Mouse (Mus musculus) heart, embryonic 15.5 days (tissue): ENCODE data around the gene Adamts16. TPM values are rescaled to one million over a fixed set of nuclear protein-coding genes. Genes with fewer than 3 reads are reported as not detected.

Source experiments
- ATAC-seq: fragments of 200-750 bp; cut with Nextera tagmentation; replicated peaks from 2 replicates; pipeline ENCODE4 v1.8.0; 2017; ENCODE audit warnings: low read depth, moderate TSS enrichment; ENCODE audit not compliant: insufficient number of reproducible peaks, insufficient read depth, low FRiP score
- H3K27ac ChIP-seq: fragments of 300-500 bp; sonication (generic); 2 replicates; pipeline ENCODE4 v1.5.1; 2015; ENCODE audit warnings: mild to moderate bottlenecking, inconsistent platforms
- H3K27me3 ChIP-seq: fragments of 300-500 bp; sonication (generic); 2 replicates; pipeline ENCODE4 v1.6.1; 2015; ENCODE audit warnings: inconsistent platforms
- H3K36me3 ChIP-seq: fragments of 300-500 bp; sonication (generic); 2 replicates; pipeline ENCODE4 v1.6.1; 2015; ENCODE audit warnings: mild to moderate bottlenecking, inconsistent platforms
- H3K4me1 ChIP-seq: fragments of 300-500 bp; sonication (generic); replicated peaks from 2 replicates; pipeline ENCODE4 v1.6.1; 2015; ENCODE audit warnings: inconsistent platforms
- H3K4me2 ChIP-seq: fragments of 300-500 bp; sonication (generic); 2 replicates; pipeline ENCODE4 v1.6.1; 2015; ENCODE audit warnings: inconsistent platforms, mild to moderate bottlenecking, moderate library complexity
- H3K4me3 ChIP-seq: fragments of 300-500 bp; sonication (generic); 2 replicates; pipeline ENCODE4 v1.5.1; 2015; ENCODE audit warnings: mild to moderate bottlenecking, inconsistent platforms
- H3K9ac ChIP-seq: fragments of 300-500 bp; sonication (generic); 2 replicates; pipeline ENCODE4 v1.6.1; 2015; ENCODE audit warnings: mild to moderate bottlenecking, inconsistent platforms
- H3K9me3 ChIP-seq: fragments of 300-500 bp; sonication (generic); replicated peaks from 2 replicates; pipeline ENCODE4 v1.6.1; 2016; ENCODE audit warnings: inconsistent platforms
- WGBS: fragments of 180-500 bp; shearing (Covaris S2); methylation state at CpG from one replicate; pipeline ENCODE4 v1.1.7; 2015; ENCODE audit warnings: mixed read lengths; 5-methylcytosine and 5-hydroxymethylcytosine counted together
- polyA plus RNA-seq: library from polyadenylated mRNA; unstranded; fragments of >200 nt; fragmentation: Nextera tagmentation; extraction: Ambion mirVana; gene quantifications from 2 replicates; pipeline ENCODE4 v1.2.1, GENCODE M21; 2015

Gene Adamts16
- polyA plus RNA-seq, 1 experiment from 2014 or later, result 0.21 TPM

GRCm38 (mm10) chr13:70827507-70827906 lies 14.1 kb downstream of the Adamts16 start:
- Histone ChIP-seq H3K9ac (no peak overlapping the region), H3K4me3 (no peak overlapping the region), H3K36me3 (no peaks in the 10 kb centered on the region), H3K4me2 (no peak overlapping the region), H3K4me1 (no peaks in the 10 kb centered on the region), H3K27me3 (no peaks in the 10 kb centered on the region), H3K27ac (no peak overlapping the region), H3K9me3 (no peaks in the 10 kb centered on the region)
- 59% methylated on average over 4 of the region's 4 CpGs for WGBS
- ATAC-seq, result no peak

- ATAC-seq, result no peak
- 79% methylated on average over 5 of the region's 5 CpGs for WGBS
- Histone ChIP-seq H3K36me3 (no peaks in the 10 kb centered on the region), H3K4me2 (no peak overlapping the region), H3K4me1 (no peaks in the 10 kb centered on the region), H3K27me3 (no peaks in the 10 kb centered on the region), H3K9ac (no peak overlapping the region), H3K9me3 (no peaks in the 10 kb centered on the region), H3K4me3 (no peak overlapping the region), H3K27ac (no peak overlapping the region)
Observed at GRCm38 (mm10) chr13:70825265-70825664, 16.3 kb downstream of the Adamts16 start.

GRCm38 (mm10) chr13:70823757-70824156 lies 17.9 kb downstream of the Adamts16 start:
- no peak overlapping the region for H3K4me2 ChIP-seq
- no peak overlapping the region for H3K4me3 ChIP-seq
- WGBS, result 52% methylated on average over 8 of the region's 8 CpGs
- H3K36me3 ChIP-seq, result no peaks in the 10 kb centered on the region
- no peak; the same call in 1 of the 2 replicates for ATAC-seq
- H3K27me3 ChIP-seq, result no peaks in the 10 kb centered on the region
- H3K9ac ChIP-seq, result no peak overlapping the region
- H3K4me1 ChIP-seq, result no peaks in the 10 kb centered on the region
- no peak overlapping the region for H3K27ac ChIP-seq
- H3K9me3 ChIP-seq, result no peaks in the 10 kb centered on the region

- Histone ChIP-seq H3K4me1 (no peaks in the 10 kb centered on the region), H3K36me3 (no peaks in the 10 kb centered on the region), H3K4me2 (no peak overlapping the region), H3K27ac (no peak overlapping the region), H3K9ac (no peak overlapping the region), H3K4me3 (no peak overlapping the region), H3K27me3 (no peaks in the 10 kb centered on the region), H3K9me3 (no peaks in the 10 kb centered on the region)
- no peak for ATAC-seq
- 45% methylated on average over 5 of the region's 5 CpGs for WGBS
Observed at GRCm38 (mm10) chr13:70818982-70819381, 22.6 kb downstream of the Adamts16 start.

- Histone ChIP-seq H3K9ac (no peak overlapping the region), H3K4me1 (no peaks in the 10 kb centered on the region), H3K27me3 (no peaks in the 10 kb centered on the region), H3K36me3 (no peaks in the 10 kb centered on the region), H3K4me2 (no peak overlapping the region), H3K27ac (no peak overlapping the region), H3K4me3 (no peak overlapping the region), H3K9me3 (no peaks in the 10 kb centered on the region)
- 40% methylated on average over 3 of the region's 3 CpGs for WGBS
- no peak for ATAC-seq
Observed at GRCm38 (mm10) chr13:70814423-70814822, 27.2 kb downstream of the Adamts16 start.

GRCm38 (mm10) chr13:70805506-70805905 lies 36.1 kb downstream of the Adamts16 start:
- no peak overlapping the region for H3K4me3 ChIP-seq
- ATAC-seq, result no peak
- no peak overlapping the region for H3K9ac ChIP-seq
- no peaks in the 10 kb centered on the region for H3K9me3 ChIP-seq
- H3K27me3 ChIP-seq, result no peaks in the 10 kb centered on the region
- 81% methylated on average over 3 of the region's 3 CpGs for WGBS
- no peak overlapping the region for H3K4me2 ChIP-seq
- H3K27ac ChIP-seq, result no peak overlapping the region
- H3K36me3 ChIP-seq, result no peaks in the 10 kb centered on the region
- H3K4me1 ChIP-seq, result 0 out of 2 replicates have a peak, but pooled peaks cover 4% of the 10 kb centered on the region

GRCm38 (mm10) chr13:70802849-70803248 lies 38.8 kb downstream of the Adamts16 start:
- Histone ChIP-seq H3K4me3 (no peak overlapping the region), H3K4me2 (no peak overlapping the region), H3K36me3 (no peaks in the 10 kb centered on the region), H3K9ac (no peak overlapping the region), H3K4me1 (peaks cover 14% of the 10 kb centered on the region; the same call in 1 of the 2 replicates), H3K27me3 (no peaks in the 10 kb centered on the region), H3K9me3 (no peaks in the 10 kb centered on the region), H3K27ac (no peak overlapping the region)
- ATAC-seq, result no peak
- WGBS, result 86% methylated on average over 1 of the region's 1 CpGs

GRCm38 (mm10) chr13:70799322-70799721 lies 42.3 kb downstream of the Adamts16 start:
- H3K9me3 ChIP-seq, result no peaks in the 10 kb centered on the region
- no peak overlapping the region for H3K9ac ChIP-seq
- H3K4me2 ChIP-seq, result no peak overlapping the region
- H3K4me3 ChIP-seq, result no peak overlapping the region
- no peak for ATAC-seq
- H3K36me3 ChIP-seq, result no peaks in the 10 kb centered on the region
- no peak overlapping the region for H3K27ac ChIP-seq
- H3K27me3 ChIP-seq, result no peaks in the 10 kb centered on the region
- peaks cover 14% of the 10 kb centered on the region; the same call in 1 of the 2 replicates for H3K4me1 ChIP-seq
- 48% methylated on average over 3 of the region's 3 CpGs for WGBS

GRCm38 (mm10) chr13:70798396-70798795 lies 43.2 kb downstream of the Adamts16 start:
- no peak overlapping the region for H3K4me2 ChIP-seq
- ATAC-seq, result peak; percentile 35; the same call in 1 of the 2 replicates
- H3K9me3 ChIP-seq, result no peaks in the 10 kb centered on the region
- 35% methylated on average over 5 of the region's 5 CpGs for WGBS
- H3K4me3 ChIP-seq, result no peak overlapping the region
- no peaks in the 10 kb centered on the region for H3K27me3 ChIP-seq
- no peaks in the 10 kb centered on the region for H3K36me3 ChIP-seq
- H3K4me1 ChIP-seq, result peaks cover 14% of the 10 kb centered on the region; the same call in 1 of the 2 replicates
- H3K9ac ChIP-seq, result no peak overlapping the region
- no peak overlapping the region for H3K27ac ChIP-seq

- H3K27ac ChIP-seq, result no peak overlapping the region
- no peak for ATAC-seq
- H3K4me1 ChIP-seq, result peaks cover 6% of the 10 kb centered on the region; the same call in 1 of the 2 replicates
- no peaks in the 10 kb centered on the region for H3K9me3 ChIP-seq
- no peaks in the 10 kb centered on the region for H3K27me3 ChIP-seq
- H3K9ac ChIP-seq, result no peak overlapping the region
- 68% methylated on average over 8 of the region's 8 CpGs for WGBS
- H3K36me3 ChIP-seq, result no peaks in the 10 kb centered on the region
- H3K4me2 ChIP-seq, result no peak overlapping the region
- H3K4me3 ChIP-seq, result no peak overlapping the region
Observed at GRCm38 (mm10) chr13:70794074-70794572, 47.5 kb downstream of the Adamts16 start.

GRCm38 (mm10) chr13:70793660-70794059 lies 48.0 kb downstream of the Adamts16 start:
- 0 out of 2 replicates have a peak, but pooled peaks cover 2% of the 10 kb centered on the region for H3K4me1 ChIP-seq
- whole genome bisulfite sequencing, result 60% methylated on average over 4 of the region's 4 CpGs
- no peak for ATAC-seq

GRCm38 (mm10) chr13:70792950-70793349 lies 48.7 kb downstream of the Adamts16 start:
- no peak overlapping the region for H3K4me2 ChIP-seq
- no peak for ATAC-seq
- 86% methylated on average over 7 of the region's 7 CpGs for WGBS

More at GRCm38 (mm10) chr13:70793660-70794059, 48.0 kb downstream of the Adamts16 start:
- Histone ChIP-seq H3K4me2 (no peak overlapping the region), H3K36me3 (no peaks in the 10 kb centered on the region), H3K9ac (no peak overlapping the region), H3K27ac (no peak overlapping the region), H3K9me3 (no peaks in the 10 kb centered on the region), H3K4me3 (no peak overlapping the region), H3K27me3 (0 out of 2 replicates have a peak, but pooled peaks cover 4% of the 10 kb centered on the region)

More at GRCm38 (mm10) chr13:70792950-70793349, 48.7 kb downstream of the Adamts16 start:
- no peaks in the 10 kb centered on the region for H3K36me3 ChIP-seq
- no peak overlapping the region for H3K27ac ChIP-seq
- no peaks in the 10 kb centered on the region for H3K9me3 ChIP-seq
- no peak overlapping the region for H3K9ac ChIP-seq
- H3K4me3 ChIP-seq, result no peak overlapping the region
- H3K4me1 ChIP-seq, result no peaks in the 10 kb centered on the region
- peaks cover 11% of the 10 kb centered on the region; the same call in 1 of the 2 replicates for H3K27me3 ChIP-seq
